Mouse (Mus musculus) adrenal gland, adult 8-10 months (tissue): Measurements from ENCODE around the gene Rec114. TPM values are rescaled to one million over a fixed set of nuclear protein-coding genes. Genes with fewer than 3 reads are reported as not detected.

Experiments used
- DNase-seq: peaks from one replicate; pipeline ENCODE4 v3.0.0; 2022
- total RNA-seq, 4 experiments: library from RNA; stranded (reverse); gene quantifications; 2 replicates each; pipeline ENCODE4 v1.2.4; 2022

Gene Rec114
- total RNA-seq, 4 experiments from 2014 or later = 0.70 to 1.7 (median 1.2) TPM; not detected in 1

DNA sequence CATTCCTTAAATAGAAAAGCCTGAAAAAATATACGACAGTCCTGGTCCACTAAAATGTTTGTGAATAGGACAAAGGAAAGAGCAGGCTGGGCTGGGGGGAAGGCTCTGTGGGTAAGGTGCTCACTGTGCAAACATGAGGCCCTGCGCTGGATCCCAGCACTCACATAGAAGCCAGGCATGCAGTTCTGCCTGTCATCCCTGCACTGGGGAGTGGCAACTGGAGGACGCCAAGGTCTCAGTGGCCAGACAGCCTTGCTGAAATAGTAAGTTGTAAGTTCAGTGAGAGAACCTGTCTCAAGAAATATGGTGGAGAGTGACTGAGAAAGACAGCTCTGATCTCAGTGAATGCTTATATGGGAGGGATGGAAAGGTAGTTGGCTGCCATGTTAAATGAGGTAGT is 83.1 kb downstream of the Rec114 start:
- DNase-seq = no peak

DNA sequence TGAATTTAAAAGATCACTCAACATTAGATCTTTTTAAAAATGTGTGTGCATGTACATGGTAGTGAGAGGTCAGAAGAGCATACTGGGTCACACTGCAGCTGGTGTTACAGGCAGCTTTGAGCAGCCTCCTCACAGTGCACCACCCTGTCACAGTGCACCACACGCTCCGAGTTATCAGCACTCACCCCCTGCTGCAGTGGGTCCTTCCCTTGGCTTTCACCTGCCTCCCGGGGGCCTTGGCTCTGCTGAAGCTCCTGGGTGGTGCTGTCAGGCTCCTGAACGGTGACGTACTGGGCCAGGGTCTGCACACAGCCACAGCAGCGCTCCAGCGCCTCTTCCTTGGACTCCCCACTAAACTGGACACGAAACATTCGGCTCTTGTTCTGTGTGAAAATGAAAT is 83.8 kb downstream of the Rec114 start:
- DNase-seq = no peak

DNA sequence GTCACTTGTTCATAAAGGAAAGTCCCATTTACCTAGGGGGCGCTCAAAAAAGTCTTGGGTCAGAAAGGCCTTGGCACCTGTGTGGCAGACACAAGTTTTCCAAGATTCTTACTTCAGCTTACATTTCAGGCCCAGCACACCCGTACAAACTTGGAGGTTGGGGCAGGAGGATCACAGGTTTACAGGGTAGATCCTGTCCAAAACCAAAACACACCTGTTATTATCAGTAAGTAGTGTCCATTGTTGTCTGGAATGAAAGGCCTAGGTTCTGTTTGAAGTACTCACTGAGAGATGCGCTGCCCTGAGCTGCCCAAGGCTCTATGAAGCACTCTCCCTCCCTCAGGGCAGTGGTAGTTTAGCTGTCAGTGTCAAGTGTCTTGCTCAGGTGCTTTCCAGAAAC is 84.4 kb downstream of the Rec114 start:
- DNase-seq = no peak

DNA sequence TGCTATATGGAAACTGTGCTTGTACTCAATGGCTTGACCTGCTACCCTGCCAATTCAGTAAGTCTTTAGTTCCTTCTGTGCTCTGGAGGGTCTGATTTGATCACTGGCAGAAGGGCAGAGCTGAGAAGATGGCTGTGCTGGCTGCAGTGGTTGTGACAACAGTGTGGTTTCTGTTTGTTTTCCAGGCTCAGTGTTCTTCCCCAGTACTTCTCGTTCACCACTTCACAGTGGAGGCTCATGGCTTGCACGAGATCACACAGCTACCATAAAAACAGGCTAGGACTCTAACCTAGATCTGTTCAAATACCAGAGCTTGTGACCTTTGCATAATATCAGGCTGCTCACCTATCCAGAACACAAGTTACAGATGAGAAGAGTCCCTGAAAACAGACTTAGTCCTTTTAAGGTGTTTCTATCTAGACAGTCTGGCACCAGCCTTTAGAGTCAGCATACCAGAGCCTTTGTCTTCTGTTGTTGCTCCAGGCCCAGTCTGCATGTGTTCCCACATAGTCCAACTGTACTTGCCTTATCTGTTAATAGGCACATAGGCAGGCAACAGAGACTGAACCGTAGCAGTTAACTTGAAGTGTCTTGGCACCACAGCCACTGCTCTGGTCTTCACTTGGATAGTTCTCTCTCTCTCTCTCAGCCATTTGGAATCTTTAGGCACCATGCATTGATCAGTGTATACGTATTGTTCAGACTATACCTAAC is 85.0 kb downstream of the Rec114 start:
- DNase-seq = no peak

DNA sequence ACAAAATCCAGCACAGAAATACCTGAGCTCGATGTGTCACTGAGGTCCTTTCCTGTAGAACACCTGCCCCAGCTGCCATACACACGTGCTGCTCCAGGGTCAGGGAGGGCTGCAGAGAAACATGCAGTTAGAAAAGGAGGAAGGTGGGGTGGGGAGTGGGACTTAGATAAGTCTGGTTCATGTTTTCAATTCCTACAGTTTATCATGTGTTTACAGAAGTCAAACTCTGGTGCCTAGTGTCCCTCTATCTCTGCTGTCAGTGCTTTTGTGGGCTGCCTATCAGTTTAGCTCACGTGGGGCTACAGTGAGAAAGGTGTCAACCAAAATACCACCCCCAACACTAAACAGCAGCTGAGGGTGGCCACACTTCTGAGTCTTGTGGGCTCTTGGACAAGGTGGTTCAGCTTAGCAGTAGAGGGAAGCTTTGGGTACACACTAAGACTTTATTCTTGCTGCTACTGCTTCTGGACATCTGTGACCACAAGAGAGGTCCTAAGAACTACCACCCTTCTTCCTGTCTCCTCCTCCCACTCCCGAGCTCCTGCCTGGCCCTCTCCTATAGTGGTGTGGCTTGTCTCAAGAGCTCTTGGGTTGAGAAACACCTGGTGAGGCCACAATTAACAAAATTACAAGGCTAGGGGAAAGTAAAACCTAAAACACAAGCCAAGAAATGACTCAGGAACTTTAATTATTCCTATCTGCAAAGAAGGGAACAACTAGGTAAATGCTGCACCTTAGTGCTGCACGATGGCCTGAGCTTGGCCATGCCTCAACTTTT is 85.8 kb downstream of the Rec114 start:
- DNase-seq = no peak

DNA sequence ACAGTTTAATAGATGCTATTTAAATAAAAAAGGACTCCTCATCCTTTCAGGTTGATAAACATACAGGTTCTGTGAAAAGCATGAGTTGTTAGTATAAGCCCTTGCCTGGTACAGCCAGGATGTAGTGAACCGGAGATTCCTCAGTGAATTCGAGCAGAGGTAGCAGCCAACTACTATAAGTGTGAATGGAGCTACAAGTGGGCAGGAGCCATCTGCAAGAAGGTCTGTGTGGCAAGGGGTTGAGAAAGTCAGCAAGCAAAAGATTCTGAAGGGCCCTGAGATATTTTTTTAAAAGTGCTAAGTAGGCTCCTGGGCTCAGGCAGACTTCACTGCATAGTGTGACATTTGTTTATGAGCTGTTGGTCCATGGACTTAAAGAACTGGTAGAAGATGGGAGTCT is 86.9 kb downstream of the Rec114 start:
- no peak for DNase-seq

DNA sequence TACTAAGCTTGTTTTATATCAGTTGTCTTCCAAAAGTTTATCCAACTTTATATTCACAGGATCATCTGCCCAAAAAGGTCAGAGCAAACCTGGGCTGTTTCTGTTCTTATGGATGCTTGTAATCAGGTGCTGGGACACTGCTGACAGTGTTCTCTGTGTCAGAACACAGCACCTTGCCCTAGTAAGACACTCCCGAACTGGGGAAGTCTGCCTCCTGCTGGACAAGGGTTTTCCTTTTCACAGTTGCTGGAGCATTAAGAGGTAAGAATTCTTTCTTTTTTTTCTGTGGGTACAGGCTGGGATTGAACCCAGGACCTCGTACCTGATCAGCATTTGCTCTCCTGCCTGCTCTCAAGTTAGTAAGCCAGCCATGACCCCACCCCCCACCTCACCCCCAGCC is 87.4 kb downstream of the Rec114 start:
- DNase-seq = no peak

DNA sequence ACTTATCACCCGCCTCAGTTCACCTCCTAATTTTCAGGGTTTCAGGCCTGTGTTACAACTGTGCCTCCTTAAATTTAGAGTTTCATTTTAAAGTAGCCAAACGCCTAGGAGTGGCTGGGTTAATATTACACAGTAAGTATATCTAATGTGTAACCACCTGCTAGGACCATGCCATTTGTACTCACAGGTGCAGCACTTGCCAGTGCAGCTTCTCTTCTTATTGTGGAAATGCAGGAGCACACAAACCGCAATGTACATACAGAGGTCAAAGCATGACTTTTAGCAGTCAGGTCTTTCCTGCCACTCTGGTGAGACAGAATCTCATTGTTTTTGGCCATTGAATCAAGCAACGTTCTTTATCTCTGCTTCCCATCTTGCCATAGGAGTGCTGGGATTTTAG is 89.3 kb downstream of the Rec114 start:
- no peak for DNase-seq

DNA sequence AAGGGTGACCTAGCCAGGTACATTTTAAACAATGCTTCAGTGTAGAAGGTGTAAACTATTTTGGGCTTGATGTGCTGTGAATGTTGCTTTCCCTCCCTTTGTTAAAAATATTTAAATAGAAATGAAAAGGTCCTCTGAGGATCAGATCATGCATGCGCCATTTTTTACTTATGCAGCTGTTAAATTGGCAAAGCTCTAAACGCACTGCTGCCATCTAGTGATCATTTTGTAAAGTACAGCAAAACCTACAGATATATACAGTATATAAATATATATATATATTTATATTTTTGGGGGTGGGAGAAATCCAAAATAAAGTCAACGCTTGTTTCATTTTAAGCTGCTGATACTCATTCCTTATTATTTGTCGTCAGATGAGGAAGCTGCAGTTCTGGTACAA is 91.8 kb downstream of the Rec114 start:
- DNase-seq = no peak

DNA sequence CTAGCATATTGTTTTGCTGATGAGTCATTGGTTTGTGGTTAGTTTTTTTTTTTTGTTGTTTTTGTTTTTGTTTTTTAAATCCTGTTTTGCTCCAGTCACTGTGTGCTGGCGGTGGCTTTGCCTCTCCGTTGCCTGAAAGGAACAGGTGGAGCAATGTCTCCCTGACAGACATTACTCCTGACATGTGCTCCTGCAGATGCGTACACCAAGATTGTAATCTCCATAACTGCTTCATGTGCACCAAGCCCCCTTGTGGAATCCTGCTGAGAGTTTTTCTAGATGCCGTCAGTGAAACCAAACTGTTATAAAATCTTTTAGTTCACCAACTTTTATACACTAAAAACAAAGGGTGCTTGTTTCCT is 94.5 kb downstream of the Rec114 start:
- DNase-seq = no peak

DNA sequence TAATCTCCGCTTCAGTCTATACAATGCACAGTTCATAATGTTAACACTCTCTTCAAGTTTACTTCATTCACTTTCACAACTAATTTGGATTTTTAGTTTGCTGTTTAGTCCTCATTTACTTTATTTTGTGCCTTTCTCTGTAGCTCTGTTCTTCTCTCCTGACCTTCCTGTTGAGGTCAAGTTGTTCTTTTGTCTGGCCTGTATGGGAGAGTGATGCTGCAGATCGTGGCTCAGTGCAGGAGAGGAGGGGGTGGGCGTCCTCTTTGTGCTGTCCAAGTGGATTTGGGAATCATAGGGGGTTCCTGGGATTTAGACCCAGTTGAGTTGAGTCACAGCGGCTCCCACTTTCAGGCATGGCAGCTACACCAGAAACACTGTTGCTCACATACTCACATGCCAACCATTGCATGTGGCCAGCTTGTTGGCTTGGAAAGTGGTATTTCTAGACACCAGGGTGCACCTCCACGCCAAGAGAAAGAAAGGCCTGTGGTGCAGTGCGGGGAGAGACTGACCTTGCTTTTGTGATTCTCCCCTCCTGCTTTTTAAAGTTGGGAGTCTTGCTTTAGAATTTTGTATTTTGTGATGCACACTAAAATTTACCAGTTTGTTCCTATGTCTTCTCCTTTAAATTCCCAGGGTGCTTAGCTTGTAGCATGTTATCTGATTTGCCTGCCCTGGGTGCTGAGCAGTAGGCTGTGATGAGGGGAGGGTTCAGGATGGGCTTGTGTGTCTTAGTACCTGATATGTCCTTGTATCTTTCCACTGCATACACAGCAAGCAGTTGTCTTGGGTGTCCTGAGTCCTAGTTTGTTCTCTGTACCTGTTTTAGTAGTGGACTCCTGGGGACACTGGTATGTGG is 95.1 kb downstream of the Rec114 start:
- no peak for DNase-seq

DNA sequence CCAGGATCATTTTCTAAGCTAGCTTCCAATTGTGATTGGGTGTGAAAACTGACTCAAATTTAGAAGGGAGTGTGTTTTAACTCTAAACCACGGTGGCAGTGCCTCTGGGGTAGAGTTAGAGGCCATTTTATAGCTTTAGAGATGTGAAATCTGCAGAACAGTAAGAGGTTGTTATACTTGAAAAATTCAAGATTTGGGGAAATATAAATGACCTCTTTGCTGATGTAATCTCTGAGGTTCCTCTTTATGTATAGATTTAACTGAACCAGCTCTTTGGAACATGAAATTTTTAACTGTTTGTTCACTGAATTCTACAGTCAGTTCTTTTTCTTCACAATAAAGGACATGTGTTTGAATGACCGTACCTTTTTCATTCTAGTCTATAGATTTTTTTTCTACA is 113.3 kb downstream of the Rec114 start:
- no peak for DNase-seq

DNA sequence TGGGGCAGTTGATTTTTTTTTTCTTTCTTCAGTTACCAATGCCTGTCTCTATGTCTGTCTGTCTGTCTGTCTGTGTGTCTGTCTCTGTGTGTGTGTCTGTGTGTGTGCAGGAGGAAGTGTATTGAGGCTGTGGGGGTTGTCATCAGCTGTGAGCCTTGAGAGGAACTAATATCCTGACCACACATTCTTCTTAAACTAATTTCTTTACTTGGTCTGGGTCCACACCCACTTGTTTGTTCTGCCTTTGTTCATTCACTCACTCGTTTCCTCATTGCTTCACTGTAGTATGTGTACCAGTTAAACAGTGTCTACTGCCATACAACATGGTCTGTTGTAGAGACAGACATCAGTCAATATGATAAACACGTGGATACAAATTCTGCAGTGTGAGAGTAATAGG is 116.6 kb downstream of the Rec114 start:
- no peak for DNase-seq

DNA sequence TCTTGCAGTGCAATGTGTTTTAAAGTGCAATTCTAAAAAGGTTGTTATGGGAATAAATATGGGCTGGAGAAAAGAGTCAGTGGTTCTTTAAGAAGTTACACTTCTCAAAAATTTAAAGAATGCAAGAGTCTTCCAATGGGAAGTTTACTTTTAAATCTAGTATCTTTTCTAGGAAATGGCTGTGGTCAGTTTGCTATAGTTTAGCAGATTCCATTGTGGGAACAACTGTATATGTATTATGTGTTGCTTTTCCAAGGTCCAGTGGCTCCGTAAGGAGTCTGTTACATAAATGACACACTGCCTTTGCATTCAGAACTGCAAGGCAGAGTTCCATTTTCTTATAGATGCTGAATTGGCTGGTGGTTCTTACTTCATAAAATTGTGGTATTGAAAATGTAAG is 120.8 kb downstream of the Rec114 start:
- DNase-seq = no peak

DNA sequence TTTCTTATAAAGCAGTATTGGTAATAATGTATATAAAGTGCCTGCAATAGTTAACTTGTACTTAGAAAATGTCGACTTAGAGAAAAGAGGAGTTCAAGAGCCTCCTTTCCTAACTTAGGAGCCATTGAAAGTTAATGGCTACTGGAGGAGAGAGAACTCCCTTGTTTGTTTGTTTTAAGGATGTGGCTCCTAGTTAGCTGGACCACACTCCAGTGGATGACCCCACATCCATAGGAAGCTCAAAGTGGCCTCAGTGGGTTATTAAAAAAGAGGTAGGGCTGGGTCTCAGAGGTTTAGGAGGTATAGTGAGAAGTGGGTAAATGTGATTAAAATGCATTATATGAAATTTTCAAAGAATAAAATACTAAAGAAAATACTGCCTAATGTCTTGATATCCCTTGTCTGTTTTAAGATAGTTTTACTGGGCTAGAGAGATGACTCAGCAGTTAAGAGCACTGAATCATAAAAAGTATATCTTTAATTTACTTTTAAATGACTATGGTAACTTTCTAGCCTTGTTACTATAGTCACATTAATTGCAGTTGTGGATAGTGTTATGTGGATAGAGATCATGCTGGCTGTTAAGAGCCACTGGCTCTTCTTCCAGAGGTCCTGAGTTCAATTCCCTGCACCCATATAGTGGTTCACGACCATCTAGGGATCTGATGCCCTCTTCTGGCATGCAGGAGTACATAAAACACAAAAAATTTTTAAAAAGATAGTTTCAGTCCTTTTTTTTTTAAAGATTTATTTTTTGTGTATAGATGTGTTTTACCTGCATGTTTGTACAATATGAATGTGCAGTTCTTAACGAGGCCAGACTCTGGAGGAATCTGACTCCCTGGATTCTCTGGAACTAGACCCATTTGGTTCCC is 128.5 kb downstream of the Rec114 start:
- no peak for DNase-seq

DNA sequence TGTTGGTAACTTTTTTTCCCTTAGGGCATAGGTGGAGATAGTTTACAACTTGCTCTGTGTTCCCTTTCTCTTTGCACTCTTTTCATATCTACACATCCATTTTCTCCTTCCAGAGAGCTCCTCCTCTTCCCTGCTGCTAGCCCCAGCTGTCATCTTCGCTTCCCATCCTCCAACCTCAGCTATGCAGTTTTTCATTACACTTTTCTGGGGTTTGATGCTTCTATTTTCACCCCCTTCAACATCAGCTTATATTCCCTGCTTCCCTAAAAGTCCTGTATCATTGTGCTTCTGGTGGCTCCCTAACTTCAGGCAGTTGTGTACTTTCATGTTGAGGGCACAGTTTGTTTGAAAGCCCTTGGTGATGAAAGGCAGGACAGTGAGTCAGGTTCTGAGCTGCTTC is 130.0 kb downstream of the Rec114 start:
- no peak for DNase-seq

Other genes with a start within 250 kb of the Rec114 start
- gene Cd276, start 188.5 kb downstream of the Rec114 start, total RNA-seq = 10 to 100 TPM; 10.2 to 13.1 (median 10.8) TPM
- gene Nptn, start 161.7 kb downstream of the Rec114 start, total RNA-seq = 100 to 1,000 TPM; 139 to 182 (median 167) TPM
- 1 to 10 TPM in 3 of 4 experiments, under 1 TPM in 1; 0.84 to 2.3 (median 2.1) TPM for gene Hcn4, start 79.4 kb upstream of the Rec114 start, total RNA-seq